Mouse (Mus musculus) ZHBTc4 (cell line): Measurements from ENCODE around the gene Pin4.

Experiments used
- DNase-seq: peaks from one replicate; pipeline ENCODE4 v3.0.0-alpha.2; 2011; ENCODE audit warnings: low read depth, low spot score

Pin4 gene

GRCm38 (mm10) chrX:102156618-102157422, 37.6 kb downstream of the Pin4 start, which contains the start of gene Ercc6l:
Ercc6l (minus strand) TSS chrX:102157091.
- DNase-seq = peak; percentile 97

- DNase-seq = no peak
Observed at GRCm38 (mm10) chrX:102157423-102157791, 38.2 kb downstream of the Pin4 start.

- DNase-seq = peak; percentile 63
Observed at GRCm38 (mm10) chrX:102159778-102160177, 40.5 kb downstream of the Pin4 start.

GRCm38 (mm10) chrX:102160528-102160927, 41.3 kb downstream of the Pin4 start:
- no peak for DNase-seq

- peak; percentile 36 for DNase-seq
Observed at GRCm38 (mm10) chrX:102163096-102163495, 43.8 kb downstream of the Pin4 start.

- no peak for DNase-seq
Observed at GRCm38 (mm10) chrX:102163529-102163928, 44.3 kb downstream of the Pin4 start.

- DNase-seq = peak; percentile 5
Observed at GRCm38 (mm10) chrX:102166521-102166920, 47.3 kb downstream of the Pin4 start.

GRCm38 (mm10) chrX:102166986-102167385, 47.7 kb downstream of the Pin4 start:
- DNase-seq = no peak

GRCm38 (mm10) chrX:102169724-102170123, 50.5 kb downstream of the Pin4 start:
- DNase-seq = no peak

GRCm38 (mm10) chrX:102170135-102170534, 50.9 kb downstream of the Pin4 start:
- DNase-seq = peak; percentile 3

GRCm38 (mm10) chrX:102170900-102171299, 51.7 kb downstream of the Pin4 start:
- DNase-seq = no peak

- DNase-seq = no peak
Observed at GRCm38 (mm10) chrX:102175538-102176287, 56.5 kb downstream of the Pin4 start.
